Mouse (Mus musculus) 416B (cell line): ENCODE measurements around the gene Tcaim.
"Not testable (repeated sequence)": the region's sequence is repeated elsewhere in the genome, so short reads cannot be mapped to it uniquely, and the experiment has no call there.

Source experiments
- DNase-seq: peaks from one replicate; pipeline ENCODE4 v3.0.0; 2011; ENCODE audit warnings: low read depth

The Tcaim gene

GRCm38 (mm10) chr9:122805053-122805844, at the start of gene Tcaim:
Gene Tcaim (plus strand): TSS chr9:122805539.
- no peak for DNase-seq

- DNase-seq: no peak
Observed at GRCm38 (mm10) chr9:122757614-122758013, 47.7 kb upstream of the Tcaim start.

GRCm38 (mm10) chr9:122760111-122760510, 45.2 kb upstream of the Tcaim start:
- DNase-seq: no peak

GRCm38 (mm10) chr9:122785231-122785630, 20.1 kb upstream of the Tcaim start:
- DNase-seq: no peak

GRCm38 (mm10) chr9:122786534-122786933, 18.8 kb upstream of the Tcaim start:
- no peak for DNase-seq

- DNase-seq: no peak
Observed at GRCm38 (mm10) chr9:122805845-122806341, 554 bp downstream of the Tcaim start.

- DNase-seq: no peak
Observed at GRCm38 (mm10) chr9:122807186-122807585, 1.8 kb downstream of the Tcaim start.

- no peak for DNase-seq
Observed at GRCm38 (mm10) chr9:122810212-122810611, 4.9 kb downstream of the Tcaim start.

- DNase-seq: no peak
Observed at GRCm38 (mm10) chr9:122812386-122812785, 7.0 kb downstream of the Tcaim start.

- no peak for DNase-seq
Observed at GRCm38 (mm10) chr9:122814775-122815174, 9.4 kb downstream of the Tcaim start.

GRCm38 (mm10) chr9:122815239-122815851, 10.0 kb downstream of the Tcaim start:
- DNase-seq: no peak

GRCm38 (mm10) chr9:122823374-122824017, 18.2 kb downstream of the Tcaim start:
- no peak for DNase-seq

GRCm38 (mm10) chr9:122826743-122827142, 21.4 kb downstream of the Tcaim start:
- DNase-seq: no peak

- DNase-seq: no peak
Observed at GRCm38 (mm10) chr9:122829826-122830380, 24.6 kb downstream of the Tcaim start.

GRCm38 (mm10) chr9:122836126-122836525, 30.8 kb downstream of the Tcaim start:
- no peak for DNase-seq

- no peak for DNase-seq
Observed at GRCm38 (mm10) chr9:122836790-122837189, 31.5 kb downstream of the Tcaim start.

GRCm38 (mm10) chr9:122837216-122837615, 31.9 kb downstream of the Tcaim start:
- DNase-seq: no peak

GRCm38 (mm10) chr9:122837680-122838079, 32.3 kb downstream of the Tcaim start:
- DNase-seq: no peak

- no peak for DNase-seq
Observed at GRCm38 (mm10) chr9:122843760-122844159, 38.4 kb downstream of the Tcaim start, which contains the start of gene Gm35549. Gene Gm35549 (minus strand): TSS chr9:122844035.

GRCm38 (mm10) chr9:122845621-122846020, 40.3 kb downstream of the Tcaim start:
- DNase-seq: no peak

- DNase-seq: no peak
Observed at GRCm38 (mm10) chr9:122846156-122846555, 40.8 kb downstream of the Tcaim start.

- DNase-seq: not testable (repeated sequence)
Observed at GRCm38 (mm10) chr9:122847811-122848311, 42.5 kb downstream of the Tcaim start.
